Mouse (Mus musculus): ENCODE results near the gene Zfp324. TPM values are rescaled to one million over a fixed set of nuclear protein-coding genes. Genes with fewer than 3 reads are reported as not detected.

Zfp324 gene
- total RNA-seq, 2 experiments from 2014 or later = 11.0 TPM

DNA sequence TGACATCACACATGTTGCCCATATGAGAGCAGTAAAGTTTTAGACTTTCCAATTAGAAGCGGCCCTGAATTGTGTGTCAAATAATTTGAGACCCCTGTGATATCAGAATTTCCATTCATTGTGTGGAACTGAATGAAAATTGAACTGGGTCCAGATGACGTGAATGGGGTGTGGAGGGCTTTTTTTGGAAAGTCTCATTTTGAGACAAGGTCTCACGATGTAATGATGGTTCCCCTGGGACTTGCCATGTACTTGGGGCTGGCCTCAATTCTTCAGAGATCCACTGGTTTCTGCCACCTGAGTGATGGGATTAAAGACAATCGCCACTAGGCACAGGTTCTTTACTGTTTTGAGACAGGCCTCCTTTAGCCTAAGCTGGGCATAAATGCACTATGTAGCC, 25.0 kb upstream of the Zfp324 start:
- H3K4me3 ChIP-seq = no peak overlapping the region
- intact Hi-C loops (cut with DNase I) = no loop called here
- TF ChIP-seq CTCF (IDR thresholded peaks at IDR 0.05) = no peak
- H3K27ac ChIP-seq = no peak overlapping the region
- no peak for DNase-seq (ENCODE audit: extremely low spot score in 1 of 2, low spot score in 2 of 2)

- intact Hi-C loops (cut with DNase I) = no loop called here
- no peak overlapping the region for H3K27ac ChIP-seq
- peak; percentile 33 for TF ChIP-seq CTCF (IDR thresholded peaks at IDR 0.05)
- no peak for DNase-seq (ENCODE audit: extremely low spot score in 1 of 2, low spot score in 2 of 2)
- no peak overlapping the region for H3K4me3 ChIP-seq
These were observed 22.1 kb upstream of the Zfp324 start for GRCm38 (mm10) chr7:12943488-12943887.

DNA sequence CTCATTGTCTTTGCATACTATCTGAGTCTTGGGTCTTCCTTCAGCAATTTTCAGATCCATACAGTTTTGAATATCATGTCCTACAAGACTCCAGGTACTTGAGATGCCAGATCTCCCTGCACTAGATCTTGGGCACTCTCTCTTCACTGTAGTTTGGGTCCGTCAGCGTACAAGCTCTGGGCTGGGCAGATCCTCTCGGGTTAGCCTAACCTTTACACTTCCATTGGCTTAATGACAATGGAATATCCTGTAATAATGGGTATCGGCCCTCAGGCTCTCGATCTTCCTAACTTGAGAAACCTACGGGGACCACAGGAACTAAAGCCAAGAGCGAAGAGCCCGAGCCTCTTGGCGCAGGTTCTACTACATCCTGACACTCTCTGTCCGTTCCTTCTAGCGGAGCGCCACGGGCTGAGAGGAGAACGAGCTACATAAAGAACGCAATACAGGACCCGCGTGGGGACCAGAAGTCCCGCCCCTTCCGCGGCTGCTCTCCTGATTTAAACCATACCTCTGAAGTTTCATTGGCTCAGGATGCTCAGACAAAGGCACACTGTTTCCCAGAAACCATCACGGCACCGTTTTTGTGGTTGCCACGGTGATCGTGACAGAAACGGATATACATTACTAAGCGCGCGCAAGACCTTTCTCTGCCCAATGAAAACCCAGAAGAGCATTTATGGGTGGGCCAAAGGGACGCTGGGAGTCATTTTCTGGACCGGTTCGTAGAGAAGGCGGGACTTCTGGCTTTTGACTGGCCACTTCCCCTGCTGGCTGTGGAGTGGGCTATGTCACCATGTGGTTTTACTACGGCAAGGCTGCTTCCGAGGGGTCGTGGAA, 16.4 kb upstream of the Zfp324 start:
- Histone ChIP-seq H3K27ac (peak overlapping the region; percentile 77), H3K4me3 (peak overlapping the region; percentile 78)
- peak; percentile 93 to 95 for DNase-seq (ENCODE audit: extremely low spot score in 1 of 2, low spot score in 2 of 2)
- intact Hi-C loops (cut with DNase I) = loop anchor here (2.0 kb wide), 2 partner anchors 16 to 68 kb away; partner anchors contain the start of genes Zfp128 and Zfp324
- no peak; the same call in 1 of the 2 replicates for TF ChIP-seq CTCF (IDR thresholded peaks at IDR 0.05)

GRCm38 (mm10) chr7:12949872-12950229, 15.8 kb upstream of the Zfp324 start:
- H3K4me3 ChIP-seq = peak overlapping the region; percentile 78
- intact Hi-C loops (cut with DNase I) = loop anchor here (2.0 kb wide), 2 partner anchors 15 to 69 kb away; partner anchors contain the start of genes Zfp128 and Zfp324
- DNase-seq (ENCODE audit: extremely low spot score in 1 of 2, low spot score in 2 of 2) = no peak
- peak overlapping the region; percentile 44 for H3K27ac ChIP-seq
- no peak for TF ChIP-seq CTCF (IDR thresholded peaks at IDR 0.05)

- intact Hi-C loops (cut with DNase I) = no loop called here
- no peak for DNase-seq (ENCODE audit: extremely low spot score in 1 of 2, low spot score in 2 of 2)
- no peak overlapping the region for H3K27ac ChIP-seq
- no peak overlapping the region for H3K4me3 ChIP-seq
- peak; percentile 7; the same call in 1 of the 2 replicates for TF ChIP-seq CTCF (IDR thresholded peaks at IDR 0.05)
These were observed 10.7 kb upstream of the Zfp324 start for GRCm38 (mm10) chr7:12954896-12955295.

DNA sequence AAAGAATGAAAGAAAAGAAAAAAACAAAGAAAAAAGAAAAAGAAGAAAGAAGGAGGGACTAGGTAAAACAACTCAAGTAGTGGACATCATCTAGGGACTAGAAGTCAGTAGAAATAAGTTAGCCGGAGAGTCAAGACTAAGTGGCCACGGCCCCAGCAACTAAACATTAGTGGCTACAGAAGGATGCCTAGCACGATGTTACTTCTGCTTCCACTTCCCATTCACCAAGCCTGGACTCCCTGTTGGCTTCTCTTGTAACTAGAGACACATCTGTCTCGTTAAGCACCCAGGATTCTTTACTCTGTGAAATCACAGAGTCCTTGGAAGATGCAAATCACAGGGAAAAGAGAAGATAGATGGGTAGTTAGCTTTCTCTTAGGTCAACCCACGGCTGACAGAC, 8.1 kb upstream of the Zfp324 start:
- TF ChIP-seq CTCF (IDR thresholded peaks at IDR 0.05) = no peak
- no peak overlapping the region for H3K27ac ChIP-seq
- DNase-seq (ENCODE audit: extremely low spot score in 1 of 2, low spot score in 2 of 2) = no peak
- intact Hi-C loops (cut with DNase I) = no loop called here
- no peak overlapping the region for H3K4me3 ChIP-seq

DNA sequence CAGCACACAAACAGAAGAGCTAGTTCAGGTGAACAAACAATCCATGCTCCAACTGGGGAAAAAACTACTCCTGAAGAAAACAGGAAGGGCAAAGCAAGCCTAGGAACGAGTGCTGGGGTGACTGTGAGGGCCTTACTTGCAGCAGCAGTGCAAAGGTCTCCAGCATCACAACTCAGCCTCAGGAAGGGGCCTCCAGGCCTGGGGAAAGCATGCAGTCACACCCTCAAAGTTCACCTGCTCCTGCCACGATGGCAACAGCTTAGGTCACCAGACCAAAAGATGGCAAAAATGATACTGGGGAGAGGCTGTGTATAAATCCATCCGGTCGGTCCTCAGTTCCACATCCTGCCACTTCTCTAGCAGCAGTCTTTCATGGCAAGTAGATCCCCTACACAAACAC, 6.7 kb upstream of the Zfp324 start:
- Histone ChIP-seq H3K27ac (no peak overlapping the region), H3K4me3 (no peak overlapping the region)
- no peak for TF ChIP-seq CTCF (IDR thresholded peaks at IDR 0.05)
- intact Hi-C loops (cut with DNase I) = no loop called here
- DNase-seq (ENCODE audit: extremely low spot score in 1 of 2, low spot score in 2 of 2) = no peak

GRCm38 (mm10) chr7:12959718-12960117, 5.9 kb upstream of the Zfp324 start:
- TF ChIP-seq CTCF (IDR thresholded peaks at IDR 0.05) = no peak
- Histone ChIP-seq H3K4me3 (no peak overlapping the region), H3K27ac (no peak overlapping the region)
- intact Hi-C loops (cut with DNase I) = no loop called here
- no peak for DNase-seq (ENCODE audit: extremely low spot score in 1 of 2, low spot score in 2 of 2)

GRCm38 (mm10) chr7:12961511-12962141, 4.0 kb upstream of the Zfp324 start:
- H3K4me3 ChIP-seq = peak overlapping the region; percentile 50
- intact Hi-C loops (cut with DNase I) = no loop called here
- no peak for TF ChIP-seq CTCF (IDR thresholded peaks at IDR 0.05)
- DNase-seq (ENCODE audit: extremely low spot score in 1 of 2, low spot score in 2 of 2) = peak; percentile 38 to 52
- peak overlapping the region; percentile 80 for H3K27ac ChIP-seq

- H3K4me3 ChIP-seq = peak overlapping the region; percentile 93
- DNase-seq (ENCODE audit: extremely low spot score in 1 of 2, low spot score in 2 of 2) = peak; percentile 56 to 66
- peak overlapping the region; percentile 98 for H3K27ac ChIP-seq
- intact Hi-C loops (cut with DNase I) = no loop called here
- TF ChIP-seq CTCF (IDR thresholded peaks at IDR 0.05) = no peak
These were observed 637 bp downstream of the Zfp324 start for GRCm38 (mm10) chr7:12966104-12966845.

GRCm38 (mm10) chr7:12970906-12971305, 5.3 kb downstream of the Zfp324 start:
- Histone ChIP-seq H3K27ac (no peak overlapping the region), H3K4me3 (no peak overlapping the region)
- DNase-seq (ENCODE audit: extremely low spot score in 1 of 2, low spot score in 2 of 2) = no peak
- no peak for TF ChIP-seq CTCF (IDR thresholded peaks at IDR 0.05)
- intact Hi-C loops (cut with DNase I) = no loop called here

Measured in left cerebral cortex, adult 2 months (tissue).